Mouse (Mus musculus): ENCODE measurements at regions not wholly inside any gene's neighbourhood (a gene's known extent, or its start where the extent isn't known, plus 50 kb on each side); places are given as distances from the start of the nearest gene placed in this dataset.

GRCm38 (mm10) chr11:111526010-111526742, 460.2 kb downstream of the Kcnj2 start:
- Histone ChIP-seq H3K4me1 (ENCODE audit: control insufficient read depth, low read depth, low read length) (no peaks in the 10 kb centered on the region), H3K4me2 (ENCODE audit: low read depth, low read length) (no peak overlapping the region), H3K9ac (ENCODE audit: low read depth, low read length) (no peak overlapping the region), H3K27me3 (ENCODE audit: control insufficient read depth, insufficient read depth, low read depth, low read length) (no peaks in the 10 kb centered on the region), H3K4me3 (ENCODE audit: low read depth, low read length) (no peak overlapping the region), H3K27ac (ENCODE audit: low read length) (no peak overlapping the region), H3K36me3 (ENCODE audit: control insufficient read depth, insufficient read depth) (no peaks in the 10 kb centered on the region), H3K9me3 (replicated peaks; ENCODE audit: control insufficient read depth, low read length) (no peaks in the 10 kb centered on the region)
- WGBS (ENCODE audit: insufficient replicate concordance): 41% methylated on average over 6 of the region's 6 CpGs
- ATAC-seq (ENCODE audit: low read depth): no peak

- Histone ChIP-seq H3K9me3 (replicated peaks; ENCODE audit: control insufficient read depth, low read length) (no peaks in the 10 kb centered on the region), H3K4me2 (ENCODE audit: low read depth, low read length) (no peak overlapping the region), H3K27me3 (ENCODE audit: control insufficient read depth, insufficient read depth, low read depth, low read length) (no peaks in the 10 kb centered on the region), H3K36me3 (ENCODE audit: control insufficient read depth, insufficient read depth) (no peaks in the 10 kb centered on the region), H3K4me3 (ENCODE audit: low read depth, low read length) (no peak overlapping the region), H3K27ac (ENCODE audit: low read length) (no peak overlapping the region), H3K9ac (ENCODE audit: low read depth, low read length) (no peak overlapping the region), H3K4me1 (ENCODE audit: control insufficient read depth, low read depth, low read length) (no peaks in the 10 kb centered on the region)
- no peak for ATAC-seq (ENCODE audit: low read depth)
- 63% methylated on average over 9 of the region's 9 CpGs for WGBS (ENCODE audit: insufficient replicate concordance)
These were observed 463.6 kb downstream of the Kcnj2 start for GRCm38 (mm10) chr11:111529591-111529990.

- H3K4me3 ChIP-seq (ENCODE audit: low read depth, low read length): no peak overlapping the region
- no peak overlapping the region for H3K9ac ChIP-seq (ENCODE audit: low read depth, low read length)
- H3K4me2 ChIP-seq (ENCODE audit: low read depth, low read length): no peak overlapping the region
- H3K9me3 ChIP-seq (replicated peaks; ENCODE audit: control insufficient read depth, low read length): no peaks in the 10 kb centered on the region
- ATAC-seq (ENCODE audit: low read depth): no peak
- 43% methylated on average over 3 of the region's 3 CpGs for WGBS (ENCODE audit: insufficient replicate concordance)
- no peaks in the 10 kb centered on the region for H3K36me3 ChIP-seq (ENCODE audit: control insufficient read depth, insufficient read depth)
- no peaks in the 10 kb centered on the region for H3K4me1 ChIP-seq (ENCODE audit: control insufficient read depth, low read depth, low read length)
- no peak overlapping the region for H3K27ac ChIP-seq (ENCODE audit: low read length)
- no peaks in the 10 kb centered on the region for H3K27me3 ChIP-seq (ENCODE audit: control insufficient read depth, insufficient read depth, low read depth, low read length)
These were observed 464.9 kb downstream of the Kcnj2 start for GRCm38 (mm10) chr11:111530912-111531311.

DNA sequence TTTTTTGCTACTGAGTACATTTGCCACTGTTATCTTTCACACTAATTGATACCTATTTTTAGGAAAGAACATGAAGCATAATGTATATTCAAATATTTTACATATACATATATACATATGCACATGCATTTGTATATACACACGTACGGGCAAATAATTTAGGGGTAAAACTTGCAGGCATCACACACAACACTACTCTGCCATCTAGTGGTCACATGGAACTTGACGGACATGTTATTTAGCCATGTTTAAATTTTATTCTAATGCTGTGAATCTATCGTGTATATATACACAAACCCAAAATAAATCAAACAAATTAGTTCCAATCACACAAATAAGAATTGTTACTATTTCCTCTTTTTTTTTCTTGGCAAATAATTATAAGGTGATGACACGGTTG, 466.5 kb downstream of the Kcnj2 start:
- H3K27me3 ChIP-seq (ENCODE audit: control insufficient read depth, insufficient read depth, low read depth, low read length): no peaks in the 10 kb centered on the region
- WGBS (ENCODE audit: insufficient replicate concordance): 23% methylated on average over 5 of the region's 5 CpGs
- H3K4me3 ChIP-seq (ENCODE audit: low read depth, low read length): no peak overlapping the region
- no peak overlapping the region for H3K27ac ChIP-seq (ENCODE audit: low read length)
- no peaks in the 10 kb centered on the region for H3K36me3 ChIP-seq (ENCODE audit: control insufficient read depth, insufficient read depth)
- no peak overlapping the region for H3K9ac ChIP-seq (ENCODE audit: low read depth, low read length)
- no peaks in the 10 kb centered on the region for H3K4me1 ChIP-seq (ENCODE audit: control insufficient read depth, low read depth, low read length)
- ATAC-seq (ENCODE audit: low read depth): no peak
- no peaks in the 10 kb centered on the region for H3K9me3 ChIP-seq (replicated peaks; ENCODE audit: control insufficient read depth, low read length)
- no peak overlapping the region for H3K4me2 ChIP-seq (ENCODE audit: low read depth, low read length)

DNA sequence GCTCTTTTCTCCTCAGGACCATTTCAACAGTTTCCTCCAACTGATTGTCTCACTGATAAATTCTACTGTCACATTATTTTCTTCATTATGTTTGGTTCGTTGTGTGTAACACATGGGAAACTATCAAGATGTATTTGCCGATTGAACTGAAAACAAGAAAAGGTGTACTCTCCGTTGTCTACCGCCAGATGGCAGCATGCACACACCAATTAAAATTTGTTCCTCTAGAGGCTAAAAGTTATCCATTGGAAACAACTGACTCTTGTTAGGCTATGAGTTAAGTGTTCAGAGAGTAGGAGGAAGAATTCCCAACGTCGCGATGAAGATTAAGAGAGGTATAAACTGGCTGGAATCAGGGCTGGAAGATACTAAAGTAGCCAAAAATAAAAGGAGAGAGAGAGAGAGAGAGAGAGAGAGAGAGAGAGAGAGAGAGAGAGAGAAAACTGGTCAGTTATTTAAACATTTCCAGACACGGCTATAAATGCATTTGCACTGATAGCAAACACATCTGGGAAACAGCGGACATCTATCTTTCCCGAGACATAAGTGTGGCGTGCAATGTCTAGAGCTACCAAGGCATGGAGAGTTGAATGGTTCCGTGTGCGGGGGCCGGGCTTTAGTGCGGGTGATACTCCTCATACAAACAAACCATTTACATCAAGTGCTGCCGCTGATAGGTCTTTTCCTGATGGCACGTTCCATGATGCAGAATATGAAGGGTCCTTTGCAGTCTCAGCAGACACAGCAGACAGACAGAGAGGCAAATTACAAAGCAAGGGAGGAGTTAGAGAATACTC, 470.3 kb downstream of the Kcnj2 start:
- Histone ChIP-seq H3K27ac (ENCODE audit: low read length) (no peak overlapping the region), H3K4me2 (ENCODE audit: low read depth, low read length) (no peak overlapping the region), H3K9me3 (replicated peaks; ENCODE audit: control insufficient read depth, low read length) (no peaks in the 10 kb centered on the region), H3K27me3 (ENCODE audit: control insufficient read depth, insufficient read depth, low read depth, low read length) (no peaks in the 10 kb centered on the region), H3K9ac (ENCODE audit: low read depth, low read length) (no peak overlapping the region), H3K4me1 (ENCODE audit: control insufficient read depth, low read depth, low read length) (no peaks in the 10 kb centered on the region), H3K4me3 (ENCODE audit: low read depth, low read length) (no peak overlapping the region), H3K36me3 (ENCODE audit: control insufficient read depth, insufficient read depth) (no peaks in the 10 kb centered on the region)
- WGBS (ENCODE audit: insufficient replicate concordance): 41% methylated on average over 17 of the region's 17 CpGs
- no peak for ATAC-seq (ENCODE audit: low read depth)

GRCm38 (mm10) chr11:111537654-111538053, 471.7 kb downstream of the Kcnj2 start:
- Histone ChIP-seq H3K27ac (ENCODE audit: low read length) (no peak overlapping the region), H3K9me3 (replicated peaks; ENCODE audit: control insufficient read depth, low read length) (no peaks in the 10 kb centered on the region), H3K9ac (ENCODE audit: low read depth, low read length) (no peak overlapping the region), H3K4me2 (ENCODE audit: low read depth, low read length) (no peak overlapping the region), H3K36me3 (ENCODE audit: control insufficient read depth, insufficient read depth) (no peaks in the 10 kb centered on the region), H3K4me1 (ENCODE audit: control insufficient read depth, low read depth, low read length) (no peaks in the 10 kb centered on the region), H3K27me3 (ENCODE audit: control insufficient read depth, insufficient read depth, low read depth, low read length) (no peaks in the 10 kb centered on the region), H3K4me3 (ENCODE audit: low read depth, low read length) (no peak overlapping the region)
- WGBS (ENCODE audit: insufficient replicate concordance): 28% methylated on average over 3 of the region's 3 CpGs
- ATAC-seq (ENCODE audit: low read depth): no peak

- ATAC-seq (ENCODE audit: low read depth): no peak
- Histone ChIP-seq H3K36me3 (ENCODE audit: control insufficient read depth, insufficient read depth) (no peaks in the 10 kb centered on the region), H3K27ac (ENCODE audit: low read length) (no peak overlapping the region), H3K9me3 (replicated peaks; ENCODE audit: control insufficient read depth, low read length) (no peaks in the 10 kb centered on the region), H3K4me1 (ENCODE audit: control insufficient read depth, low read depth, low read length) (no peaks in the 10 kb centered on the region), H3K4me2 (ENCODE audit: low read depth, low read length) (no peak overlapping the region), H3K4me3 (ENCODE audit: low read depth, low read length) (no peak overlapping the region), H3K9ac (ENCODE audit: low read depth, low read length) (no peak overlapping the region), H3K27me3 (ENCODE audit: control insufficient read depth, insufficient read depth, low read depth, low read length) (no peaks in the 10 kb centered on the region)
- WGBS (ENCODE audit: insufficient replicate concordance): 46% methylated on average over 6 of the region's 6 CpGs
These were observed 474.0 kb downstream of the Kcnj2 start for GRCm38 (mm10) chr11:111539960-111540359.

GRCm38 (mm10) chr11:111545291-111545690, 479.3 kb downstream of the Kcnj2 start:
- Histone ChIP-seq H3K9me3 (replicated peaks; ENCODE audit: control insufficient read depth, low read length) (no peaks in the 10 kb centered on the region), H3K36me3 (ENCODE audit: control insufficient read depth, insufficient read depth) (no peaks in the 10 kb centered on the region), H3K27ac (ENCODE audit: low read length) (no peak overlapping the region), H3K4me3 (ENCODE audit: low read depth, low read length) (no peak overlapping the region), H3K27me3 (ENCODE audit: control insufficient read depth, insufficient read depth, low read depth, low read length) (no peaks in the 10 kb centered on the region), H3K4me1 (ENCODE audit: control insufficient read depth, low read depth, low read length) (no peaks in the 10 kb centered on the region), H3K4me2 (ENCODE audit: low read depth, low read length) (no peak overlapping the region), H3K9ac (ENCODE audit: low read depth, low read length) (no peak overlapping the region)
- WGBS (ENCODE audit: insufficient replicate concordance): 61% methylated on average over 4 of the region's 4 CpGs
- ATAC-seq (ENCODE audit: low read depth): no peak

- Histone ChIP-seq H3K27me3 (ENCODE audit: control insufficient read depth, insufficient read depth, low read depth, low read length) (no peaks in the 10 kb centered on the region), H3K9ac (ENCODE audit: low read depth, low read length) (no peak overlapping the region), H3K36me3 (ENCODE audit: control insufficient read depth, insufficient read depth) (no peaks in the 10 kb centered on the region), H3K4me3 (ENCODE audit: low read depth, low read length) (no peak overlapping the region), H3K9me3 (replicated peaks; ENCODE audit: control insufficient read depth, low read length) (no peaks in the 10 kb centered on the region), H3K27ac (ENCODE audit: low read length) (no peak overlapping the region), H3K4me1 (ENCODE audit: control insufficient read depth, low read depth, low read length) (no peaks in the 10 kb centered on the region), H3K4me2 (ENCODE audit: low read depth, low read length) (no peak overlapping the region)
- ATAC-seq (ENCODE audit: low read depth): no peak
These were observed 489.2 kb downstream of the Kcnj2 start for GRCm38 (mm10) chr11:111555131-111555530.
